Mouse (Mus musculus): Measurements from ENCODE around the gene Trim39. TPM values are rescaled to one million over a fixed set of nuclear protein-coding genes. Genes with fewer than 3 reads are reported as not detected.

Trim39 gene
- polyA plus RNA-seq, 1 experiment from 2014 or later: 8.7 TPM

DNA sequence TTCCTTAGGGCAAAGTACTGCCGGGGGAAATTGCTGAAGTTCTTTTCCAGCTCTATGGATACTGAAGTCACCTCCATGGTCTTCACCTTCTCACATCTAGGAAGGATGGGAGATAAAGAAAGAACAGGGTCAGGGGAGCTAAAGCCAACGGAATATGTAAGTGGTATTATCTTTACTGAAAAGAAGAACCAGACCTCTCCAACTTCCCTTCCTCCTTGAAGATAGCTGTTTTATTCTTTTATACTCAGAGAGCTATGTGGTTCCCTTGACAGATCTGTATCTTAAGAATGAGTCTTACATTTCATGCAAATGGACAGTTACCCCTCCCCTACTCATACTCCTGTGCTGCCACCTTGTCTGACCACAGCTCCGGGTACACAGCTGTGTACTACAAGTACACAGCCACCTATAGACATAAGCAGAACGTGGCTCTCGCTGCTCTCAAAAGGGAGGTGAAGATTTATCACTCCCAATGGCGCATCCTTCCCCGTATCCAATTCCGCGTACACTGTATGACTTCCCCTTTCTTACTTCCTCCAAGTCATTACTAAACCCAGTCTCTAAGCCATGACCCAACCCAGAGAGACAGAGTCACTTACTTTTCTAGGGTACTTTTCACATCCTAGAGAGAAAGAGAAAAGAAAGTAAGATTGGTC, 10.4 kb downstream of the Trim39 start:
- WGBS: 90% methylated on average over 9 of the region's 9 CpGs

DNA sequence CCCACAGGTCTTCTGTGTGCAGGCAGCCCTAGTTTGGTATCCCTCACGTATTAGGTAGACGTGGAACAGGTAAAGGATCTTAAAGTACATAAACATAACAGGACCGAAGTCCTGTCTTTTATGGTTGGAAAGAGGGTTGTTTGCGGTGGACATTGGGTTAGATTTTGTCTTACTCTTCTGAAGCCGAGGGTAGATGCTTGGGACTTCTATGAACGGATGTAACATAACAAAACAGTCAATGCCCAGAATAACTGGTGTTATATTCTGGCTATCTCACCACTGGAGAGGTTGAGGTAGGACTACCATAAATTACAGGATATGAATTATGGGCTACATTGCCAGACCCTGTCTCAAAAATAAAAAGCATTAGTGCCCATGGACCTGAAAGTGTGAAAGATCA, 14.1 kb downstream of the Trim39 start, which contains the start of gene Rpp21:
Rpp21 (minus strand) TSS at position 101 of the 400 bp plus-strand sequence.
- H3K4me2 ChIP-seq (ENCODE audit: low read length): peak within 1 kb of the TSS; percentile 57
- H3K4me1 ChIP-seq (ENCODE audit: control insufficient read depth in 2 of 2, insufficient read depth in 2 of 2, low read length in 2 of 2): peaks cover 0 to 7% of the 10 kb centered on the region in 2 experiments; a peak in 2 of 4 replicates
- H3K9ac ChIP-seq (ENCODE audit: low read length): peak within 1 kb of the TSS; percentile 79
- WGBS: 46% methylated on average over 6 of the region's 6 CpGs
- H3K4me3 ChIP-seq (ENCODE audit: control insufficient read depth in 1 of 2, insufficient read depth in 1 of 2, low read depth in 1 of 2, low read length in 2 of 2): peak within 1 kb of the TSS; percentile 80 to 93
- H3K27ac ChIP-seq (replicated peaks in 1 of 2; ENCODE audit: control insufficient read depth in 1 of 2, insufficient read depth in 1 of 2, low read depth in 2 of 2, low read length in 2 of 2): peak within 1 kb of the TSS; percentile 67 to 69; a peak in 3 of 4 replicates
- H3K36me3 ChIP-seq (ENCODE audit: control insufficient read depth, insufficient read depth, low read length): peaks cover 49% of the 10 kb centered on the region
- H3K9me3 ChIP-seq (ENCODE audit: control insufficient read depth, low read length): no peaks in the 10 kb centered on the region
- no peak for ATAC-seq (ENCODE audit: insufficient number of reproducible peaks, insufficient read depth, low FRiP score, low read depth)
- no peaks in the 10 kb centered on the region for H3K27me3 ChIP-seq (ENCODE audit: control insufficient read depth, insufficient read depth, low read length)

More for the DNA sequence above, 10.4 kb downstream of the Trim39 start:
- H3K9ac ChIP-seq (ENCODE audit: low read length): no peak overlapping the region
- H3K27me3 ChIP-seq (ENCODE audit: control insufficient read depth, insufficient read depth, low read length): no peaks in the 10 kb centered on the region
- no peaks in the 10 kb centered on the region for H3K9me3 ChIP-seq (ENCODE audit: control insufficient read depth, low read length)
- no peak overlapping the region for H3K4me2 ChIP-seq (ENCODE audit: low read length)
- H3K36me3 ChIP-seq (ENCODE audit: control insufficient read depth, insufficient read depth, low read length): peaks cover 79% of the 10 kb centered on the region
- H3K4me3 ChIP-seq (ENCODE audit: control insufficient read depth in 1 of 2, insufficient read depth in 1 of 2, low read depth in 1 of 2, low read length in 2 of 2): no peak overlapping the region
- ATAC-seq (ENCODE audit: insufficient number of reproducible peaks, insufficient read depth, low FRiP score, low read depth): no peak
- peaks cover 0 to 5% of the 10 kb centered on the region in 2 experiments; a peak in 2 of 4 replicates for H3K4me1 ChIP-seq (ENCODE audit: control insufficient read depth in 2 of 2, insufficient read depth in 2 of 2, low read length in 2 of 2)
- no peak overlapping the region for H3K27ac ChIP-seq (replicated peaks in 1 of 2; ENCODE audit: control insufficient read depth in 1 of 2, insufficient read depth in 1 of 2, low read depth in 2 of 2, low read length in 2 of 2)

DNA sequence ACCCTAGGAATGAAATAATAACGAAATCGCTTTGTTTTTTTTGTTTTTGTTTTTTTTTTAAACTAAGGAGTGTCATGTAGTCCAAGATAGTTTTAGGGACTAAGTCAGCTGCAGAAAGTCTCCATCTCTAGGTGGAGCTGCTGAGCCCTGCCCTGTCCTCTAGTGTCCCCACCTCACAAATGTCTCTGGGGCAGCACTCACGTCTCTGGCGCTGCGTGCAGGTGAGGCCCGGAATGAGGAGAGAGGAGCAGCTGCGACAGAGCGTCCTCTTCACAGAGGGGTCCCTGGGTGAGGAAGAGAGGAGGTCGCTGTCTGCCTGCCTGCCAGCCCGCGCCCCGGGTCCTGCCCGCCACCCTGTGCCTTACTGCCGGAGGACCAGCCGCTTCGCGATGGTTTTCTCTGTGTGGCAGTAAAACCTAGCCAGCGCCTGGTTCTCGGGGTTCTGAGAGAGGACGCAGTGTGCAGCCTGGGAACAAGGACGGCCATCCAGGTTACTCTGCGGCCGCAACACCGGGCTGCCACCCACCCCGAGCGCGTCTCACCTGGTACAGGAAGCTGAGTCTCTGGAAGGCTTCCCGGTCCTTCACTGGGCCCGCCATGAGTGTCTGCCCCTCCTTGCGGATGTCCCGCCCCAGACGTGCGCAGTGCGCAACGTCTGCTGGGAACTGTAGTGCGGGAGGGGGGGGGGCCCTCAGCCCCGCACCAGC, 14.7 kb downstream of the Trim39 start:
- peak; percentile 93 for ATAC-seq (ENCODE audit: insufficient number of reproducible peaks, insufficient read depth, low FRiP score, low read depth)
- under 1% methylated on average over 37 of the region's 37 CpGs for WGBS
- peaks cover 43% of the 10 kb centered on the region for H3K36me3 ChIP-seq (ENCODE audit: control insufficient read depth, insufficient read depth, low read length)
- peaks cover 0 to 7% of the 10 kb centered on the region in 2 experiments; a peak in 2 of 4 replicates for H3K4me1 ChIP-seq (ENCODE audit: control insufficient read depth in 2 of 2, insufficient read depth in 2 of 2, low read length in 2 of 2)
- peak overlapping the region; percentile 80 to 93 for H3K4me3 ChIP-seq (ENCODE audit: control insufficient read depth in 1 of 2, insufficient read depth in 1 of 2, low read depth in 1 of 2, low read length in 2 of 2)
- H3K27ac ChIP-seq (replicated peaks in 1 of 2; ENCODE audit: control insufficient read depth in 1 of 2, insufficient read depth in 1 of 2, low read depth in 2 of 2, low read length in 2 of 2): peak overlapping the region; percentile 67 to 69; a peak in 3 of 4 replicates
- H3K9ac ChIP-seq (ENCODE audit: low read length): peak overlapping the region; percentile 79
- peak overlapping the region; percentile 57 for H3K4me2 ChIP-seq (ENCODE audit: low read length)
- H3K27me3 ChIP-seq (ENCODE audit: control insufficient read depth, insufficient read depth, low read length): no peaks in the 10 kb centered on the region
- H3K9me3 ChIP-seq (ENCODE audit: control insufficient read depth, low read length): no peaks in the 10 kb centered on the region

DNA sequence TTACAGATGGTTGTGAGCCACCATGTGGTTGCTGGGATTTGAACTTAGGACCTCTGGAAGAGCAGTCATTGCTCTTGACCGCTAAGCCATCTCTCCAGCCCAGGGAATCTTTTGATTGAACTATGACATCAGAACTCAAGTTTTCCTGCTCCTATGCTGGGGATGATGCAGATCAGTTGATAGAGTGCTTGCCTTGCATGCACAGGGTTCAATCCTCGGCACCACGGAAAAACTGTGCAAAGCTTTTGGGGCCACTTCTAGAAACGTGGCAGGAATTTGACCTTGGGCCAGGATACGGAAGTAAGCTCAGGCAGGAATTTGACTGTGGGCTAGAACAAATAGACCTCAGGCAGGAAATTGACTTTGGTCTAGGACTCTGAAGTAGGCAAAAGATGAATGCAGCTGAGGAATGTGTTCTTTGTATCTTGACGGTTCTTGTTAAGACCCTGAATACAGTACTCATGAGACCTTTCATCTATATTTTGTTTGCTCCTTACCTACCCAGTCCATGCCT, 18.9 kb downstream of the Trim39 start:
- Histone ChIP-seq H3K9me3 (ENCODE audit: control insufficient read depth, low read length) (no peaks in the 10 kb centered on the region), H3K27me3 (ENCODE audit: control insufficient read depth, insufficient read depth, low read length) (peaks cover 17% of the 10 kb centered on the region), H3K4me2 (ENCODE audit: low read length) (no peak overlapping the region), H3K9ac (ENCODE audit: low read length) (no peak overlapping the region), H3K4me1 (ENCODE audit: control insufficient read depth in 2 of 2, insufficient read depth in 2 of 2, low read length in 2 of 2) (peaks cover 3 to 7% of the 10 kb centered on the region in 2 experiments; a peak in 3 of 4 replicates), H3K4me3 (ENCODE audit: control insufficient read depth in 1 of 2, insufficient read depth in 1 of 2, low read depth in 1 of 2, low read length in 2 of 2) (no peak overlapping the region), H3K27ac (replicated peaks in 1 of 2; ENCODE audit: control insufficient read depth in 1 of 2, insufficient read depth in 1 of 2, low read depth in 2 of 2, low read length in 2 of 2) (no peak overlapping the region), H3K36me3 (ENCODE audit: control insufficient read depth, insufficient read depth, low read length) (0 out of 2 replicates have a peak, but pooled peaks cover 5% of the 10 kb centered on the region)
- ATAC-seq (ENCODE audit: insufficient number of reproducible peaks, insufficient read depth, low FRiP score, low read depth): no peak
- WGBS: 36% methylated on average over 6 of the region's 6 CpGs

DNA sequence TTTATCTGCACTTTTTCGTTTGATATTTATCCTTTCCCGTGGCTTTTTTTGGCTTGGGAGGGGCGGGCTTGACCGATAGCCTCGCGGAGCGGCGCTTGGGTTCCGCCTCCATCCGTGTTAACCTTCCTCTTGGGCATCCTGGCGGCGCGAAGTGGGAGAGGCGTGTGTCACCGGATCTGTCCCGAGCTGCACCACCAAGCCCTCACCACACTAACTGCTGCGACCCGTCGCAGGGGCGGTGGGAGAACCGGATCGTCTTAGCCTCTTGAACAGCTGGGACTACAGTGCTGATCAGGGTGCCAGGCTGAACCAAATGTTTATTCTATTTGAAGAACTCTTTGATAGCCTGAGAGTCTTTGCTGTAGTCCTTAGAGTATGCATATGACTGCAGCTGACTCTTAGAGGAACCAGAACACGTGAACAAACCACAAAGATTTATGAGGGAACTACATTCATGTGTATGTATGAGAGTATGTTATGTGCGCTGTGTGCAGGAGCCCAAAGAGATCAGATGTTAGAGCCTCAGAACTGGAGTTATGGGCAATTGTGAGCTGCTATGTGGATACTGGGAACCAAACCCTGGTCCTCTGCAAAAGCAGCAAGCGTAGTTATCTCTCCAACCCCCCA, 19.7 kb downstream of the Trim39 start:
- Histone ChIP-seq H3K27me3 (ENCODE audit: control insufficient read depth, insufficient read depth, low read length) (peaks cover 21% of the 10 kb centered on the region), H3K9me3 (ENCODE audit: control insufficient read depth, low read length) (no peaks in the 10 kb centered on the region), H3K36me3 (ENCODE audit: control insufficient read depth, insufficient read depth, low read length) (0 out of 2 replicates have a peak, but pooled peaks cover 5% of the 10 kb centered on the region), H3K4me3 (ENCODE audit: control insufficient read depth in 1 of 2, insufficient read depth in 1 of 2, low read depth in 1 of 2, low read length in 2 of 2) (peak overlapping the region; percentile 27 to 31), H3K27ac (replicated peaks in 1 of 2; ENCODE audit: control insufficient read depth in 1 of 2, insufficient read depth in 1 of 2, low read depth in 2 of 2, low read length in 2 of 2) (no peak overlapping the region), H3K9ac (ENCODE audit: low read length) (no peak overlapping the region), H3K4me1 (ENCODE audit: control insufficient read depth in 2 of 2, insufficient read depth in 2 of 2, low read length in 2 of 2) (peaks cover 3 to 7% of the 10 kb centered on the region in 2 experiments; a peak in 3 of 4 replicates), H3K4me2 (ENCODE audit: low read length) (peak overlapping the region; percentile 61)
- no peak for ATAC-seq (ENCODE audit: insufficient number of reproducible peaks, insufficient read depth, low FRiP score, low read depth)
- WGBS: 9% methylated on average over 25 of the region's 25 CpGs

DNA sequence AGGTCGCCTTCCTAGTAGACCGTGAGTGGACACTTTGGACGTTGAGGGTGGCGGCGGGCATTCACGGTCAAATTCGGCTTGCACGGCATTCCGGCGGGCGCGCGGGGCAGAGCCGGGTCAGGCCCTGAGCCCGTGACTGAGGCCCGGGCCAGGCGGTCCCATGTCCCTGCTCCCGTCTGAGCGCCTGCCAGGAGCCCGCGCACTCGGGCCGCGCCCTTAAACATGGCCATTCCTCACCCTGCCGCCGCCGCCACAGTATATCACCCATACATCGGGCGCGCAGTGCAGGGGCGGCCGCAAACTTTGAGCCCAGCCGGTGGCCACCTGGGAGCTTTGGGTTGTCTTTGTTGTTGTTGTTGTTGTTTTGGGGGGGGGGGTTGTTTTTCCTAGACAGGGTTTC, 23.2 kb downstream of the Trim39 start:
- no peak for ATAC-seq (ENCODE audit: insufficient number of reproducible peaks, insufficient read depth, low FRiP score, low read depth)
- Histone ChIP-seq H3K4me1 (ENCODE audit: control insufficient read depth in 2 of 2, insufficient read depth in 2 of 2, low read length in 2 of 2) (peaks cover 0 to 3% of the 10 kb centered on the region in 2 experiments; a peak in 1 of 4 replicates), H3K9ac (ENCODE audit: low read length) (no peak overlapping the region), H3K4me2 (ENCODE audit: low read length) (peak overlapping the region; percentile 57), H3K36me3 (ENCODE audit: control insufficient read depth, insufficient read depth, low read length) (no peaks in the 10 kb centered on the region), H3K27ac (replicated peaks in 1 of 2; ENCODE audit: control insufficient read depth in 1 of 2, insufficient read depth in 1 of 2, low read depth in 2 of 2, low read length in 2 of 2) (no peak overlapping the region), H3K4me3 (ENCODE audit: control insufficient read depth in 1 of 2, insufficient read depth in 1 of 2, low read depth in 1 of 2, low read length in 2 of 2) (peak overlapping the region in 1 of 2 experiments; percentile 18; a peak in 2 of 4 replicates), H3K9me3 (ENCODE audit: control insufficient read depth, low read length) (no peaks in the 10 kb centered on the region), H3K27me3 (ENCODE audit: control insufficient read depth, insufficient read depth, low read length) (peaks cover 21% of the 10 kb centered on the region)
- 18% methylated on average over 33 of the region's 33 CpGs for WGBS

DNA sequence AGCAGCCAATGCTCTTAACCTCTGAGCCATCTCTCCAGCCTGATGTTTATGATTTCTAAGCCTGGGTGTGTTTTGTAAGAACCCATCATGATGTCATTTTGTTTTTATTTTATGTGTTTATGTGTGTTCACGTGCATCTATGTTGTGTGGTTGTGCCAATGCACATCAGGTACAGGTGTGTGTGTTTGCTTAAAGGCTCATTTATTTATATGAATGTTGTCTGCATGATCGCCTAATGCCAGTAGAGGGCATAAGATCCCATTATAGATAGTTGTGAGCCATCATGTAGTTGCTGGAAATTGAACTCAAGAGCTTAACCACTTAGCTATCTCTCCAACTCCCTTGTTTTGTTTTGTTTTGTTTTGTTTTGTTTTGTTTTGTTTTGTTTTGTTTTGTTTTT, 26.3 kb downstream of the Trim39 start:
- no peak overlapping the region for H3K4me3 ChIP-seq (ENCODE audit: control insufficient read depth in 1 of 2, insufficient read depth in 1 of 2, low read depth in 1 of 2, low read length in 2 of 2)
- no peak overlapping the region for H3K9ac ChIP-seq (ENCODE audit: low read length)
- WGBS: 86% methylated on average over 2 of the region's 2 CpGs
- no peaks in the 10 kb centered on the region for H3K9me3 ChIP-seq (ENCODE audit: control insufficient read depth, low read length)
- no peaks in the 10 kb centered on the region for H3K4me1 ChIP-seq (ENCODE audit: control insufficient read depth in 2 of 2, insufficient read depth in 2 of 2, low read length in 2 of 2)
- no peak overlapping the region for H3K4me2 ChIP-seq (ENCODE audit: low read length)
- no peak overlapping the region for H3K27ac ChIP-seq (replicated peaks in 1 of 2; ENCODE audit: control insufficient read depth in 1 of 2, insufficient read depth in 1 of 2, low read depth in 2 of 2, low read length in 2 of 2)
- ATAC-seq (ENCODE audit: insufficient number of reproducible peaks, insufficient read depth, low FRiP score, low read depth): no peak
- H3K27me3 ChIP-seq (ENCODE audit: control insufficient read depth, insufficient read depth, low read length): peaks cover 21% of the 10 kb centered on the region
- H3K36me3 ChIP-seq (ENCODE audit: control insufficient read depth, insufficient read depth, low read length): no peaks in the 10 kb centered on the region

Measured in heart, embryonic 14.5 days (tissue).